Mouse (Mus musculus) 3T3-L1 (cell line): Measurements from ENCODE around the gene Ndrg2.
"Not testable (repeated sequence)": the region's sequence is repeated elsewhere in the genome, so short reads cannot be mapped to it uniquely, and the experiment has no call there.

Experiments
- DNase-seq: peaks from one replicate; pipeline ENCODE4 v3.0.0-alpha.2; 2015; ENCODE audit warnings: low read depth, low spot score

The Ndrg2 gene

GRCm38 (mm10) chr14:51913960-51914762, at the start of gene Ndrg2:
Gene Ndrg2 (minus strand): TSS chr14:51914158.
- no peak for DNase-seq

- DNase-seq: peak; percentile 82
Observed at GRCm38 (mm10) chr14:51960316-51960715, 46.4 kb upstream of the Ndrg2 start.

GRCm38 (mm10) chr14:51943336-51943735, 29.4 kb upstream of the Ndrg2 start:
- DNase-seq: no peak

GRCm38 (mm10) chr14:51942236-51942635, 28.3 kb upstream of the Ndrg2 start:
- DNase-seq: no peak

DNA sequence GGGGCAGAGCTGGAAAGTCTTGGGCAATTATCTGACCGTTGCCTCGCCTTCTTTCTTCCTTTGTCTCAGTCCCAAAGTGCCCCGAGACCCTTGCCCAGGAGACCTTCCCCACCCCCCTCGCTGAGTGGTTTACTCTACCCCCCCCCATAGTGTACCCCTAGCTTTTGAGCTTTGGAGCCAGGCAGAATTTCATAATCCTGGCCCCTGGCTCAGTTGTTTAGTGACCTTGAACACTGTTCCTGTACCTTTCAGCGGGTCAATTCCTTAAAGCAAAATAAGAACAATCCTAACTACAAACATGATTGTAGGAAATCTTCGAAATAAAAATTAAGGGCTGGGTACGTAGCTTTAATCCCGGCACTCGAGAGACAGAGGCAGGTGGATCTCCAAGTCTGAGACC, 27.6 kb upstream of the Ndrg2 start:
- DNase-seq: no peak

- no peak for DNase-seq
Observed at GRCm38 (mm10) chr14:51940944-51941560, 27.1 kb upstream of the Ndrg2 start.

- DNase-seq: no peak
Observed at GRCm38 (mm10) chr14:51939005-51939404, 25.0 kb upstream of the Ndrg2 start.

DNA sequence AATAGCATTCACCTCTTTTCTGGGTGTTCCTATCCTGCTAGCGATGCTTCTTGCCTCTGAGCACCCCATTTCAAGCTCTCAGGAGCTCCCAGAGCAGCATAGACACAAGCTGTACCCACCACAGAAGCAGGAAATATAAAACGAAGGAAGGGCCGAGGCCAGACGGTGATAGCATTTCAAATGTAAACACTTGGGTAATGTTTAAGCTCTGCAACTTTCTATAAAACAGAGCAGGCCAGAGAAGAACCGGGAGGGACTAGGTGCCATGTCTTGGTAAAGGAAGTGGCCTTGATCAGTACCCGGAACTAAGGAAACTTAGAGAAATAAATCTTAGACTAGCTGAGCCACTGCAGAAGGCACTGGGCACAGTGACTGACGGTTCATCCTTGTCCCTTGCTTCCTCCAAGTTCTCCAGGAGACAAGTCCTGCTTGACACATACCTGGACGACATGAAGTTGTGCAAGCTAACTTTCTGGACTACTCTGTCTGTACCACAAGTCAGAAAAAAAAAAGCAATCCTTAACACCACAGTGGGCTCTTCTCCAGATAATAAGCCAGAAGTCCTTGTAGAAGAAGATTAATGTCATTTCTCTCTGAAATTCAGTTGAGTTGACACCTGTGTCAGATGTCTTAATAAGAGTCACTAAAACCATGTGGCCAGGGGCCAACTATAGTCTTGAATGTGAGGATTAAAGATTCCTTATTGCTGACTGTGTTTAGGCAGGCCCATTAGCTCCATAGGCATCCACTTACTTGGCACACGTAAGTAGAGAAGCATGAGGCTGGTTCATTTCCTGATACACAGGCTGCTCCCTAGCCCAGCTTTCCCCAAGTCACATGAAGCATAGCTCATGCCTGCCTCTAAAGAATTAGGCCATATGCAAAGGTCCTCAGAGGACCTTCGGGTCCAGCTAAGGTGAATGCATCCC, 18.4 kb upstream of the Ndrg2 start:
- DNase-seq: peak; percentile 69

DNA sequence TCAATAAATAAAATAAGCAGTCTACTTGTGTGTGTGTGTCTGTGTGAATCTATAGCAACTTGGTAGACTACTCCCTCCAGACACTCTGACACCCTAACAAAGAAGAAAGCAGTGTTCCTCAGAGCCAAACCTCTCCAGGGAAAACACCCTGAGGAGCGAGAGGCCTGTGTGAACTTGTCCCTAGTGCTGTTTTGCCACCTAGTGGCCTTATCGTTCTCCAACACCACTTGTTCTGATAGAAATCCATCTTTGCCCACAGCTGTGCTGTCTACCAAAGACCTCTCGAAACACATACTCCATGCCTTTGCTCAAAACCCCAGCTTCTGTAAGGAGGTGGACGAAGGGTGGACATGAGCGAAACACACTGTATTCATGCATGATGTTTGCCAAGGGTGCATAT, 16.9 kb upstream of the Ndrg2 start:
- DNase-seq: peak; percentile 81

- no peak for DNase-seq
Observed at GRCm38 (mm10) chr14:51929968-51930367, 16.0 kb upstream of the Ndrg2 start.

- DNase-seq: no peak
Observed at GRCm38 (mm10) chr14:51929309-51929943, 15.5 kb upstream of the Ndrg2 start.

- not testable (repeated sequence) for DNase-seq
Observed at GRCm38 (mm10) chr14:51926930-51927329, 13.0 kb upstream of the Ndrg2 start.

- DNase-seq: no peak
Observed at GRCm38 (mm10) chr14:51923492-51923891, 9.5 kb upstream of the Ndrg2 start.

GRCm38 (mm10) chr14:51922910-51923309, 9.0 kb upstream of the Ndrg2 start:
- DNase-seq: no peak

DNA sequence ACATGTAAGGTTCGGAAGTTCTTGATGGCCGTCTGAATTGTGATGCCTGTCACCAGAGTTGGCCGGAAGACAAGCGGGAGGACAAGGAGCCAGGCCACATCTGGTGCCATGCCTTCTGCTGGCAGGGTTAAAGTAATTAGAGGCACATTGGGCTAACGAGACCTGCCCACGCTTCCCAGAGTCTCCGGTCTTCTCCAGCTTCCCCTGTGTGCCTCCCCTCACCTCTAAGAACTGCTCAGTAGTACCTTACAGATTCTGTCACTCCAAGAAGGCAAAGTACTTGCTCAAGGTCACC, 8.6 kb upstream of the Ndrg2 start, which contains the start of gene Rnase13:
Gene Rnase13, minus strand, starts transcription at position 203 of the 295 bp plus-strand sequence.
- DNase-seq: no peak

GRCm38 (mm10) chr14:51921759-51922570, 8.0 kb upstream of the Ndrg2 start:
- DNase-seq: no peak

DNA sequence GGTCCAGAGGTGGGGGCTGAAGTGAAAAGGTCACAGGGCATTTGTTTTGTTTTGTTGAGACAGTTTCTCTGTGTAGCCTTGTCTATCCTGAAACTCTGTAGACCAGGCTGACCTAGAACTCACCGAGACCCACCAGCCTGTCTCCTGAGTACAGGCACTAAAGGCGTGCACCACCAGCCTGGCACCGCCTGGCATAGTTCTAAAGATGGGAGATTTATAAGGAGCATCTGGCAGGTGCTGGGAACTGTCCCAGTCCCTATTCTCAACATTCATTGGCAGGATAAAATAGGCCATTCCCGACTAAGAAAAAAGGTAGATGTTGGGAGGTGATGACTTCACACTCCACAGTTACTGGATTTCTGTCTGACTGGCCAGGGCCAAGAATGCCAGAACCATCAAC, 5.0 kb upstream of the Ndrg2 start:
- DNase-seq: no peak

DNA sequence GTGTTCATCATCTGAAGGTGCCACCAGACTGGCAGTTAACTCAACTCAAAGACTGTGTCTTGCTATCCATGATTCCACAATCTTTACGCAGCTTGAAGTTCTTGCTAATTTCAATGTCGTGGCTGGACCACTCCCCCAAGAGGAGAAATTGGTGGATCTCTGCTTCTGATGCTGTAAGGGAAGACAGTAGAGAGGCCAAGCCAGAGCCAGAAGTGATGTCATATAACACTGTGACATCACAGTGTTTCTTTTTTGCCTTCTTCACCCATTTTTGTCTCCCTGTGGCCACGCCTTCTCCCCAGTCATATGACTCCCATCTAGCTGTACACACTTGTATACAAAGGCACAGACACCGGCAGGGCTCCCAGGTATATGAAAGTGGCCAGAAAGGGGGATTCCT, 4.2 kb upstream of the Ndrg2 start, which contains the start of gene Tppp2:
Gene Tppp2, plus strand, starts transcription at position 301 of the 400 bp plus-strand sequence.
- no peak for DNase-seq

- DNase-seq: no peak
Observed at GRCm38 (mm10) chr14:51916539-51916938, 2.6 kb upstream of the Ndrg2 start.

DNA sequence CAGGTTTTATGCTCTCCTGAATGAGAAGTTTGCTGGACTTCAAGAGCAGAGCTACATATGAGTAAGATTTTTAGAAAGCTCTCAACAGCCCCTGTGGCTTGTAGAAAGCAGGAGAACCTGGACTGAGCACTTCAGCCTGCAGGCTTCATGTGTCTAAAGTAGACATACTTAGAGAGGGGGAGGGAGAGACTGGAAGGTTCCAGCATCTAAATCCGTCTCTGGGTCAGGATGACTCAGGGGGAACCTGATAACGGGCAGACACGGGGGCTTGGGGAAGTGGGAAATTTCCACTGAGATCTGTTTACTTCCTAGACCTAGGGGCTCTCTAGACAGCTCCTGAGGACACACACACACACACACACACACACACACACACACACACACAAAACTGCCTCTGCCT, 1.1 kb upstream of the Ndrg2 start:
- peak; percentile 44 for DNase-seq
